Mouse (Mus musculus) splenic B cell, adult 2 months (primary cell): ENCODE measurements around the gene Sdc3.

Experiments used
- DNase-seq: peaks from one replicate; pipeline ENCODE4 v3.0.0-alpha.2; 2011; ENCODE audit warnings: low read depth, low spot score
- H3K27me3 ChIP-seq: 2 replicates; pipeline ENCODE4 v1.6.1; 2012; ENCODE audit warnings: mild to moderate bottlenecking, low read length, moderate library complexity, mixed read lengths; ENCODE audit not compliant: control insufficient read depth, poor library complexity, insufficient read depth, severe bottlenecking
- H3K36me3 ChIP-seq: 2 replicates; pipeline ENCODE4 v1.6.1; 2012; ENCODE audit warnings: mild to moderate bottlenecking, low read length, moderate library complexity, mixed read lengths; ENCODE audit not compliant: control insufficient read depth, poor library complexity, insufficient read depth, severe bottlenecking

The Sdc3 gene

GRCm38 (mm10) chr4:130777647-130778046, 14.7 kb upstream of the Sdc3 start:
- DNase-seq, result no peak
- Histone ChIP-seq H3K27me3 (no peaks in the 10 kb centered on the region), H3K36me3 (peaks cover 26% of the 10 kb centered on the region)

GRCm38 (mm10) chr4:130779037-130779436, 13.3 kb upstream of the Sdc3 start:
- H3K36me3 ChIP-seq, result peaks cover 21% of the 10 kb centered on the region

GRCm38 (mm10) chr4:130782492-130782891, 9.8 kb upstream of the Sdc3 start:
- Histone ChIP-seq H3K27me3 (no peaks in the 10 kb centered on the region), H3K36me3 (peaks cover 10% of the 10 kb centered on the region; the same call in 1 of the 2 replicates)
- no peak for DNase-seq

More at GRCm38 (mm10) chr4:130779037-130779436, 13.3 kb upstream of the Sdc3 start:
- H3K27me3 ChIP-seq, result no peaks in the 10 kb centered on the region
- DNase-seq, result no peak

DNA sequence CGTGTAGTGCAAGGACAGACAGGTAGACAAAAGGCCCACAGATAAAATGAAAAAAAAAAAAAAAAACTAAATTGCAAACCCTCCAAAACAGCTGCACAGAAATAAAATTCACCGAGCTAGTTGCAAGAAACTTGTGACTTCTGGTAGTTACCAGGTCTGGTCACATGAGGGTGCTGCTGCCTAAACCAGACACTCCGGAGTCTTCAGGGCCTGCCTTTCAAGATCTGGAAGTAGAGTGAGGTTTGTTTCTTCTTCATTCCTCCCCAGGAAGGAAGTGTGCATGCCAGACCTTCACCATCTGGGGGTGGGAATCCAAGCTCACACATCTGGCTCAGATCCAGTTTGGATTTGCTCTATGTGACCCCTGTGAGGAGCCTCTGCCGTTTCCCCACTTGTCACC, 7.6 kb upstream of the Sdc3 start:
- Histone ChIP-seq H3K27me3 (no peaks in the 10 kb centered on the region), H3K36me3 (peaks cover 3% of the 10 kb centered on the region; the same call in 1 of the 2 replicates)
- DNase-seq, result peak; percentile 62

- Histone ChIP-seq H3K36me3 (no peaks in the 10 kb centered on the region), H3K27me3 (no peaks in the 10 kb centered on the region)
- DNase-seq, result no peak
Observed at GRCm38 (mm10) chr4:130787530-130787929, 4.8 kb upstream of the Sdc3 start.

- H3K27me3 ChIP-seq, result no peaks in the 10 kb centered on the region
- no peaks in the 10 kb centered on the region for H3K36me3 ChIP-seq
- DNase-seq, result peak; percentile 86
Observed at GRCm38 (mm10) chr4:130790180-130790579, 2.2 kb upstream of the Sdc3 start.

- peak; percentile 15 for DNase-seq
- Histone ChIP-seq H3K27me3 (no peaks in the 10 kb centered on the region), H3K36me3 (no peaks in the 10 kb centered on the region)
Observed at GRCm38 (mm10) chr4:130791811-130792375, 444 bp upstream of the Sdc3 start.

- Histone ChIP-seq H3K27me3 (no peaks in the 10 kb centered on the region), H3K36me3 (no peaks in the 10 kb centered on the region)
- no peak for DNase-seq
Observed at GRCm38 (mm10) chr4:130793180-130793501, 804 bp downstream of the Sdc3 start.

DNA sequence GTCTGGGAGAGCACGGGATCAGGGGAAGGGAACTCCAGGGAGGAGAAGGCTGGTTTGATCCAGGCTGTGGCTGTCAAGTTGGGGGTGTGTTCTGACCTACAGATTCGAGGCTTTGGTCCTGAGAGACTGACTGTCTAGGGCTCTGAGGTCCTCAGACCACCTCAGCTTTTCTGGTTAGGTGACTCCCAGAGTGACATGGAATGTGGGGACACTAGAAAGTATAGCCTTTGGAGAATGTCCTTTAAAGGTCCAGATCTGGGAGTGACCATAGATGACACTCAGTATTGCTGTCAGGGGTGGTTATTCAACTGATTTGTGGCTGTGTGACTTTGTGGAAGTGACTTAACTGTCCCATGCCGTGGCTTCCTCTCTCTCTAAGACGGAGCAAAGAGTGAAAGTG, 2.4 kb downstream of the Sdc3 start:
- Histone ChIP-seq H3K27me3 (no peaks in the 10 kb centered on the region), H3K36me3 (no peaks in the 10 kb centered on the region)
- peak; percentile 19 for DNase-seq

- no peaks in the 10 kb centered on the region for H3K27me3 ChIP-seq
- no peak for DNase-seq
- H3K36me3 ChIP-seq, result no peaks in the 10 kb centered on the region
Observed at GRCm38 (mm10) chr4:130795970-130796369, 3.6 kb downstream of the Sdc3 start.

DNA sequence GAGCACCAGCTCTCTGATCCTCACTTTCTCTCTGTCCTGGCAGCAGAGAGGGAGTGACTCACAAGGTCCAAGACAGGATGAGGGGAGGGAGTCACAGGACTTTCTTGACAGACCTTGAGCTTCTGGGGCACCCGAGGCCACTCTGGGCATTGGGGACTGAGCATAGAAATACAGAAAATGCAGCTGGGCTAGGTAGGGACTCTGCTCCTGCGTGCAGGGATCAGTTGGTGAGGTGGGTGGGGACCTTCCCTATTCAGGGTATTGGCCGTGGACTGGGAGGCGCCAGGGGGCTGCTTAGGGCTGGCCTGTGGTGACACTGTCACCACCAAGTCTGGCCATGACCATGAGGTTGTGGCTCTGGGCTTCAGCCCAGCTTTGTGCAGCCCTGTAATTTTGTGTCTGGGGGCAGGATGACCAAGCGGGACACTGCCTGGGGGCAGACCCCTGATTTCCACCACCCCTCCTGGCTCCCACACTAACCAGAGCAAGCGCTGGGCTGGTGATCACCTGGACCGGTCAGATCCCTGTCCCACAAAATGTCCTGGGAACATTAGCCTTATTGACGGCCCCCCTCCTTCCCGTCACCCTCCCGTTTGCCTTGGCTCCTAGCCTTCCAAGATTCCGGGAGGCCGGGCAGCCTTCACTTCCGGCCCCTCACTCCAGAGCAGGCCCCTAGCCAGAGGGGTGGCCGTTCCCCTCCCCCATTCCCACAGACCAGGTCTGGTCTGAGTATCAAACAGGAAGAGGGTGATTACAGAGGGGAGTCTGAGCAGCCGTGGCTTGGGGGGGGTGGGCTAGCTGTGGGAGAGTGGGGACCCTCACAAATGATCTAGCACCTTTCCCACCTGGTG, 5.1 kb downstream of the Sdc3 start:
- no peaks in the 10 kb centered on the region for H3K27me3 ChIP-seq
- no peaks in the 10 kb centered on the region for H3K36me3 ChIP-seq
- DNase-seq, result no peak

GRCm38 (mm10) chr4:130798416-130798815, 6.1 kb downstream of the Sdc3 start:
- H3K27me3 ChIP-seq, result no peaks in the 10 kb centered on the region; the same call in 1 of the 2 replicates
- H3K36me3 ChIP-seq, result no peaks in the 10 kb centered on the region
- no peak for DNase-seq

DNA sequence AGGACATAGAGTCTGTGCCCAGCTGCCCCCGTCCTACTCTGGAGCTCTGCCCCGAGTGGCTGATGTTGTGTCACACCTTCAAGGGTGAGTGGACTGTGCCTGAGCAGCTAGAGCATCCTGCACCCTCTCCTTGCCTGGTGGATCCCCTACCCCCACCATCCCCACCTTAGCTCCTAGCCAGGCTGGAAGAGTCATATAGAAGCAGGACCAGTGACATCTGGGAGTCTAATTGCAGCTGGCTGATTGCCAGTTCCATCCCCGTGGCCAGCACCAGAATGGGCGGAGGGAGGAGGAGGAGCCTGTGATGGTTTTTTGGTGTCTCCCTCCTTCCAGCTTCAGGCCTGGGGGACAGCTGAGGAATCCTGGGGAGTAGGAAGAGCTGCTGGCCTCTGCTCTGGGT, 6.8 kb downstream of the Sdc3 start:
- Histone ChIP-seq H3K27me3 (no peaks in the 10 kb centered on the region; the same call in 1 of the 2 replicates), H3K36me3 (no peaks in the 10 kb centered on the region)
- DNase-seq, result no peak

DNA sequence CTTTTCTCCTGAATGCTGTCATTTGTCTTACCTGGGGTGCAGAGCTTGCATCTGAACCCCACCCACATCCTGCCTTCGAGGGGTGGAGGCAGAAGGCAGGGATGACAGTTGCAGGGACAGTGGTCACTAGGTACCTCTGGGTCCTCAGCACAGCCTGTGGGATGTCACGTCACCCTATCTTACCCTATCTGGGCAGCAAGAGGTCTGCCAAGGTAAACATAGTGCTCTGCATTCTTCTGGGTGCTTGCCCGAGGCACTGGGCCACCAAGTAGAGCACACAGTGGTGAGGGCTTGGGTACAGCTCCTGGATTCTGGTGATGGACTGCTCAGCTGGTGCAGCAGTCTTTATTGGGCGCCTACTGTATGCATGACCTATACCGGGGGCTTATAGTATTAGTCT, 7.2 kb downstream of the Sdc3 start:
- Histone ChIP-seq H3K36me3 (no peaks in the 10 kb centered on the region), H3K27me3 (no peaks in the 10 kb centered on the region; the same call in 1 of the 2 replicates)
- DNase-seq, result no peak

DNA sequence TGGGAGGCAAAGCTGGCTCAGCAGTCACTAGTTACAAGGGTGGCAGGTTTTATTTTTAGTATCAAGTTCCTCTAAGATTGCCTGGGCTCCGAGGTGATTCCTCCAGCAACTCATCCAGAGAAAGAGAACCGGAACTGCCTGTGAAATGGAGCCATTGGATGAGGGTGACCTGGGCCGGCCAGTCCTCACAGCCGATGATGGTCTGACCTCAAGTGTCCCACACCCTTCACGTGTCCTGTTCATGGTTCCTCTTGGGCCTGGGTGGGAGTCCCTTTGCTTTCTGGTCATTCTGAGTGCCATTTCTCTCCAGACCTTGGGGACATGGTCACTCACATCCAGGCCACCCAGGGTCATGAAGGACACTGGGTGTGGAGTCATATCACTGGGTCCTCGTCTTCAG, 7.8 kb downstream of the Sdc3 start:
- no peaks in the 10 kb centered on the region; the same call in 1 of the 2 replicates for H3K27me3 ChIP-seq
- DNase-seq, result no peak
- H3K36me3 ChIP-seq, result no peaks in the 10 kb centered on the region
